Mouse (Mus musculus): Measurements from ENCODE around the gene Cd274. TPM values are rescaled to one million over a fixed set of nuclear protein-coding genes. Genes with fewer than 3 reads are reported as not detected.

The Cd274 gene
- polyA plus RNA-seq, 1 experiment from 2014 or later: 0.46 TPM

- Histone ChIP-seq H3K4me3 (ENCODE audit: low read depth, low read length) (no peak overlapping the region), H3K27ac (ENCODE audit: low read depth, low read length) (no peak overlapping the region), H3K4me2 (ENCODE audit: low read length) (no peak overlapping the region), H3K36me3 (ENCODE audit: control insufficient read depth, insufficient read depth, low read length) (no peaks in the 10 kb centered on the region), H3K4me1 (ENCODE audit: control insufficient read depth, insufficient read depth, low read length) (no peaks in the 10 kb centered on the region), H3K9ac (ENCODE audit: low read length) (no peak overlapping the region), H3K27me3 (replicated peaks; ENCODE audit: control insufficient read depth, insufficient read depth, low read length) (no peaks in the 10 kb centered on the region), H3K9me3 (replicated peaks; ENCODE audit: control insufficient read depth, low read length) (no peaks in the 10 kb centered on the region)
- DNase-seq (ENCODE audit: low spot score) (no peak), ATAC-seq (no peak)
- 90% methylated on average over 14 of the region's 14 CpGs for WGBS
Observed at GRCm38 (mm10) chr19:29379839-29380603, 12.8 kb downstream of the Cd274 start.

GRCm38 (mm10) chr19:29383368-29383767, 16.1 kb downstream of the Cd274 start:
- Histone ChIP-seq H3K9ac (ENCODE audit: low read length) (no peak overlapping the region), H3K9me3 (replicated peaks; ENCODE audit: control insufficient read depth, low read length) (no peaks in the 10 kb centered on the region), H3K27ac (ENCODE audit: low read depth, low read length) (no peak overlapping the region), H3K4me1 (ENCODE audit: control insufficient read depth, insufficient read depth, low read length) (no peaks in the 10 kb centered on the region), H3K4me3 (ENCODE audit: low read depth, low read length) (no peak overlapping the region), H3K36me3 (ENCODE audit: control insufficient read depth, insufficient read depth, low read length) (no peaks in the 10 kb centered on the region), H3K4me2 (ENCODE audit: low read length) (no peak overlapping the region), H3K27me3 (replicated peaks; ENCODE audit: control insufficient read depth, insufficient read depth, low read length) (no peaks in the 10 kb centered on the region)
- DNase-seq (ENCODE audit: low spot score) (no peak), ATAC-seq (no peak)
- WGBS: 96% methylated on average over 5 of the region's 5 CpGs

GRCm38 (mm10) chr19:29384412-29384811, 17.2 kb downstream of the Cd274 start:
- Histone ChIP-seq H3K4me3 (ENCODE audit: low read depth, low read length) (no peak overlapping the region), H3K4me1 (ENCODE audit: control insufficient read depth, insufficient read depth, low read length) (no peaks in the 10 kb centered on the region), H3K9me3 (replicated peaks; ENCODE audit: control insufficient read depth, low read length) (no peaks in the 10 kb centered on the region), H3K36me3 (ENCODE audit: control insufficient read depth, insufficient read depth, low read length) (no peaks in the 10 kb centered on the region), H3K4me2 (ENCODE audit: low read length) (no peak overlapping the region), H3K9ac (ENCODE audit: low read length) (no peak overlapping the region), H3K27ac (ENCODE audit: low read depth, low read length) (no peak overlapping the region), H3K27me3 (replicated peaks; ENCODE audit: control insufficient read depth, insufficient read depth, low read length) (no peaks in the 10 kb centered on the region)
- no peak for DNase-seq (ENCODE audit: low spot score)
- whole genome bisulfite sequencing: 89% methylated on average over 9 of the region's 9 CpGs
- ATAC-seq: no peak

GRCm38 (mm10) chr19:29384994-29385393, 17.7 kb downstream of the Cd274 start:
- Histone ChIP-seq H3K9ac (ENCODE audit: low read length) (no peak overlapping the region), H3K4me2 (ENCODE audit: low read length) (no peak overlapping the region), H3K4me3 (ENCODE audit: low read depth, low read length) (no peak overlapping the region), H3K27me3 (replicated peaks; ENCODE audit: control insufficient read depth, insufficient read depth, low read length) (no peaks in the 10 kb centered on the region), H3K27ac (ENCODE audit: low read depth, low read length) (no peak overlapping the region), H3K9me3 (replicated peaks; ENCODE audit: control insufficient read depth, low read length) (no peaks in the 10 kb centered on the region), H3K4me1 (ENCODE audit: control insufficient read depth, insufficient read depth, low read length) (no peaks in the 10 kb centered on the region), H3K36me3 (ENCODE audit: control insufficient read depth, insufficient read depth, low read length) (no peaks in the 10 kb centered on the region)
- ATAC-seq (no peak), DNase-seq (ENCODE audit: low spot score) (no peak)
- WGBS: 93% methylated on average over 6 of the region's 6 CpGs

GRCm38 (mm10) chr19:29385822-29386221, 18.6 kb downstream of the Cd274 start:
- Histone ChIP-seq H3K27ac (ENCODE audit: low read depth, low read length) (no peak overlapping the region), H3K4me1 (ENCODE audit: control insufficient read depth, insufficient read depth, low read length) (no peaks in the 10 kb centered on the region), H3K27me3 (replicated peaks; ENCODE audit: control insufficient read depth, insufficient read depth, low read length) (no peaks in the 10 kb centered on the region), H3K4me3 (ENCODE audit: low read depth, low read length) (no peak overlapping the region), H3K9me3 (replicated peaks; ENCODE audit: control insufficient read depth, low read length) (no peaks in the 10 kb centered on the region), H3K4me2 (ENCODE audit: low read length) (no peak overlapping the region), H3K9ac (ENCODE audit: low read length) (no peak overlapping the region), H3K36me3 (ENCODE audit: control insufficient read depth, insufficient read depth, low read length) (no peaks in the 10 kb centered on the region)
- 87% methylated on average over 4 of the region's 4 CpGs for WGBS
- DNase-seq (ENCODE audit: low spot score): no peak
- no peak for ATAC-seq

- H3K27me3 ChIP-seq (replicated peaks; ENCODE audit: control insufficient read depth, insufficient read depth, low read length): no peaks in the 10 kb centered on the region
- H3K4me1 ChIP-seq (ENCODE audit: control insufficient read depth, insufficient read depth, low read length): no peaks in the 10 kb centered on the region
- no peak overlapping the region for H3K9ac ChIP-seq (ENCODE audit: low read length)
- WGBS: 91% methylated on average over 1 of the region's 1 CpGs
- no peak overlapping the region for H3K27ac ChIP-seq (ENCODE audit: low read depth, low read length)
- no peaks in the 10 kb centered on the region for H3K36me3 ChIP-seq (ENCODE audit: control insufficient read depth, insufficient read depth, low read length)
- no peaks in the 10 kb centered on the region for H3K9me3 ChIP-seq (replicated peaks; ENCODE audit: control insufficient read depth, low read length)
- no peak overlapping the region for H3K4me3 ChIP-seq (ENCODE audit: low read depth, low read length)
- ATAC-seq (no peak), DNase-seq (ENCODE audit: low spot score) (no peak)
- no peak overlapping the region for H3K4me2 ChIP-seq (ENCODE audit: low read length)
Observed at GRCm38 (mm10) chr19:29388818-29389217, 21.6 kb downstream of the Cd274 start.

- ATAC-seq (no peak), DNase-seq (ENCODE audit: low spot score) (no peak)
- Histone ChIP-seq H3K36me3 (ENCODE audit: control insufficient read depth, insufficient read depth, low read length) (no peaks in the 10 kb centered on the region), H3K9me3 (replicated peaks; ENCODE audit: control insufficient read depth, low read length) (no peaks in the 10 kb centered on the region), H3K4me1 (ENCODE audit: control insufficient read depth, insufficient read depth, low read length) (no peaks in the 10 kb centered on the region), H3K27me3 (replicated peaks; ENCODE audit: control insufficient read depth, insufficient read depth, low read length) (no peaks in the 10 kb centered on the region), H3K4me3 (ENCODE audit: low read depth, low read length) (no peak overlapping the region), H3K4me2 (ENCODE audit: low read length) (no peak overlapping the region), H3K9ac (ENCODE audit: low read length) (no peak overlapping the region), H3K27ac (ENCODE audit: low read depth, low read length) (no peak overlapping the region)
- WGBS: 89% methylated on average over 5 of the region's 5 CpGs
Observed at GRCm38 (mm10) chr19:29390483-29390882, 23.2 kb downstream of the Cd274 start.

- WGBS: 86% methylated on average over 4 of the region's 4 CpGs
- Histone ChIP-seq H3K9me3 (replicated peaks; ENCODE audit: control insufficient read depth, low read length) (no peaks in the 10 kb centered on the region), H3K27ac (ENCODE audit: low read depth, low read length) (no peak overlapping the region), H3K4me3 (ENCODE audit: low read depth, low read length) (no peak overlapping the region), H3K27me3 (replicated peaks; ENCODE audit: control insufficient read depth, insufficient read depth, low read length) (no peaks in the 10 kb centered on the region), H3K4me2 (ENCODE audit: low read length) (no peak overlapping the region), H3K4me1 (ENCODE audit: control insufficient read depth, insufficient read depth, low read length) (no peaks in the 10 kb centered on the region), H3K36me3 (ENCODE audit: control insufficient read depth, insufficient read depth, low read length) (no peaks in the 10 kb centered on the region), H3K9ac (ENCODE audit: low read length) (no peak overlapping the region)
- no peak for ATAC-seq
- DNase-seq (ENCODE audit: low spot score): no peak
Observed at GRCm38 (mm10) chr19:29391279-29391678, 24.0 kb downstream of the Cd274 start.

GRCm38 (mm10) chr19:29393333-29393732, 26.1 kb downstream of the Cd274 start:
- H3K4me1 ChIP-seq (ENCODE audit: control insufficient read depth, insufficient read depth, low read length): no peaks in the 10 kb centered on the region
- DNase-seq (ENCODE audit: low spot score) (no peak), ATAC-seq (no peak)
- no peaks in the 10 kb centered on the region for H3K27me3 ChIP-seq (replicated peaks; ENCODE audit: control insufficient read depth, insufficient read depth, low read length)
- no peaks in the 10 kb centered on the region for H3K9me3 ChIP-seq (replicated peaks; ENCODE audit: control insufficient read depth, low read length)
- no peak overlapping the region for H3K4me2 ChIP-seq (ENCODE audit: low read length)
- no peak overlapping the region for H3K4me3 ChIP-seq (ENCODE audit: low read depth, low read length)
- H3K36me3 ChIP-seq (ENCODE audit: control insufficient read depth, insufficient read depth, low read length): no peaks in the 10 kb centered on the region
- H3K9ac ChIP-seq (ENCODE audit: low read length): no peak overlapping the region
- 89% methylated on average over 9 of the region's 9 CpGs for WGBS
- H3K27ac ChIP-seq (ENCODE audit: low read depth, low read length): no peak overlapping the region

All from forebrain, embryonic 14.5 days (tissue).